Mouse (Mus musculus) liver, embryonic 15.5 days (tissue): Measurements from ENCODE around the gene Sipa1l3. TPM values are rescaled to one million over a fixed set of nuclear protein-coding genes. Genes with fewer than 3 reads are reported as not detected.

Experiments
- ATAC-seq: fragments of 200-750 bp; cut with Nextera tagmentation; 2 replicates; pipeline ENCODE4 v1.8.0; 2017; ENCODE audit warnings: moderate number of reproducible peaks, mild to moderate bottlenecking, moderate library complexity; ENCODE audit not compliant: insufficient read depth
- H3K27ac ChIP-seq: fragments of 300-500 bp; sonication (generic); replicated peaks from 2 replicates; pipeline ENCODE4 v1.5.1; 2015; ENCODE audit warnings: mild to moderate bottlenecking, inconsistent platforms
- H3K27me3 ChIP-seq: fragments of 300-500 bp; sonication (generic); 2 replicates; pipeline ENCODE4 v1.6.1; 2015; ENCODE audit warnings: mild to moderate bottlenecking, inconsistent platforms
- H3K36me3 ChIP-seq: fragments of 300-500 bp; sonication (generic); replicated peaks from 2 replicates; pipeline ENCODE4 v1.6.1; 2015; ENCODE audit warnings: moderate library complexity, mild to moderate bottlenecking, inconsistent platforms
- H3K4me1 ChIP-seq: fragments of 300-500 bp; sonication (generic); replicated peaks from 2 replicates; pipeline ENCODE4 v1.6.1; 2015; ENCODE audit warnings: inconsistent platforms
- H3K4me2 ChIP-seq: fragments of 300-500 bp; sonication (generic); 2 replicates; pipeline ENCODE4 v1.6.1; 2015; ENCODE audit warnings: moderate library complexity, mild to moderate bottlenecking, inconsistent platforms
- H3K4me3 ChIP-seq: fragments of 300-500 bp; sonication (generic); replicated peaks from 2 replicates; pipeline ENCODE4 v1.5.1; 2015; ENCODE audit warnings: mild to moderate bottlenecking, inconsistent platforms
- H3K9ac ChIP-seq: fragments of 300-500 bp; sonication (generic); 2 replicates; pipeline ENCODE4 v1.6.1; 2015; ENCODE audit warnings: moderate library complexity, mild to moderate bottlenecking, inconsistent platforms
- H3K9me3 ChIP-seq: fragments of 300-500 bp; sonication (generic); replicated peaks from 2 replicates; pipeline ENCODE4 v1.6.1; 2016; ENCODE audit warnings: inconsistent platforms
- WGBS: fragments of 180-500 bp; shearing (Covaris S2); methylation state at CpG from one replicate; pipeline ENCODE4 v1.1.7; 2015; ENCODE audit warnings: mixed read lengths; ENCODE audit not compliant: insufficient replicate concordance; 5-methylcytosine and 5-hydroxymethylcytosine counted together
- polyA plus RNA-seq: library from polyadenylated mRNA; unstranded; fragments of >200 nt; fragmentation: Nextera tagmentation; extraction: Ambion mirVana; gene quantifications from 2 replicates; pipeline ENCODE4 v1.2.1, GENCODE M21; 2015

Gene Sipa1l3
- polyA plus RNA-seq, 1 experiment from 2014 or later, result 2.6 TPM

GRCm38 (mm10) chr7:29491861-29492260 is 26.6 kb downstream of the Sipa1l3 start:
- no peak overlapping the region for H3K27ac ChIP-seq

GRCm38 (mm10) chr7:29491471-29491755 is 27.0 kb downstream of the Sipa1l3 start:
- H3K9ac ChIP-seq, result no peak overlapping the region
- H3K36me3 ChIP-seq, result no peaks in the 10 kb centered on the region
- no peak overlapping the region for H3K4me2 ChIP-seq
- no peak overlapping the region for H3K27ac ChIP-seq
- H3K4me3 ChIP-seq, result no peak overlapping the region
- ATAC-seq, result no peak
- no peaks in the 10 kb centered on the region for H3K9me3 ChIP-seq
- peaks cover 21% of the 10 kb centered on the region for H3K4me1 ChIP-seq
- WGBS, result 60% methylated on average over 3 of the region's 3 CpGs
- H3K27me3 ChIP-seq, result no peaks in the 10 kb centered on the region

More at GRCm38 (mm10) chr7:29491861-29492260, 26.6 kb downstream of the Sipa1l3 start:
- no peaks in the 10 kb centered on the region for H3K27me3 ChIP-seq
- H3K9ac ChIP-seq, result no peak overlapping the region
- no peak overlapping the region for H3K4me3 ChIP-seq
- peaks cover 22% of the 10 kb centered on the region for H3K4me1 ChIP-seq
- H3K9me3 ChIP-seq, result no peaks in the 10 kb centered on the region
- 24% methylated on average over 3 of the region's 3 CpGs for WGBS
- ATAC-seq, result no peak
- H3K4me2 ChIP-seq, result peak overlapping the region; percentile 6; the same call in 1 of the 2 replicates
- no peaks in the 10 kb centered on the region for H3K36me3 ChIP-seq

- peaks cover 21% of the 10 kb centered on the region for H3K4me1 ChIP-seq
- no peak overlapping the region for H3K4me2 ChIP-seq
- H3K27me3 ChIP-seq, result no peaks in the 10 kb centered on the region
- H3K4me3 ChIP-seq, result no peak overlapping the region
- no peak overlapping the region for H3K27ac ChIP-seq
- no peak for ATAC-seq
- H3K9ac ChIP-seq, result no peak overlapping the region
- no peaks in the 10 kb centered on the region for H3K9me3 ChIP-seq
- 70% methylated on average over 8 of the region's 8 CpGs for WGBS
- no peaks in the 10 kb centered on the region for H3K36me3 ChIP-seq
Observed at GRCm38 (mm10) chr7:29490704-29491470, 27.6 kb downstream of the Sipa1l3 start.

GRCm38 (mm10) chr7:29489851-29490250 is 28.6 kb downstream of the Sipa1l3 start:
- WGBS, result 62% methylated on average over 7 of the region's 7 CpGs
- Histone ChIP-seq H3K27me3 (no peaks in the 10 kb centered on the region), H3K36me3 (no peaks in the 10 kb centered on the region), H3K27ac (no peak overlapping the region), H3K9ac (no peak overlapping the region), H3K4me3 (no peak overlapping the region), H3K9me3 (no peaks in the 10 kb centered on the region), H3K4me2 (no peak overlapping the region), H3K4me1 (peaks cover 18% of the 10 kb centered on the region)
- no peak for ATAC-seq

- Histone ChIP-seq H3K9ac (no peak overlapping the region), H3K9me3 (no peaks in the 10 kb centered on the region), H3K4me1 (peaks cover 18% of the 10 kb centered on the region), H3K27me3 (no peaks in the 10 kb centered on the region), H3K27ac (no peak overlapping the region), H3K4me3 (no peak overlapping the region), H3K36me3 (no peaks in the 10 kb centered on the region), H3K4me2 (no peak overlapping the region)
- 50% methylated on average over 3 of the region's 3 CpGs for WGBS
- ATAC-seq, result no peak
Observed at GRCm38 (mm10) chr7:29489364-29489763, 29.1 kb downstream of the Sipa1l3 start.

GRCm38 (mm10) chr7:29486753-29487152 is 31.7 kb downstream of the Sipa1l3 start:
- H3K4me3 ChIP-seq, result no peak overlapping the region
- H3K36me3 ChIP-seq, result no peaks in the 10 kb centered on the region
- no peak for ATAC-seq
- H3K27ac ChIP-seq, result no peak overlapping the region
- H3K9me3 ChIP-seq, result no peaks in the 10 kb centered on the region
- no peaks in the 10 kb centered on the region for H3K27me3 ChIP-seq
- WGBS, result 47% methylated on average over 3 of the region's 3 CpGs
- no peak overlapping the region for H3K4me2 ChIP-seq
- H3K9ac ChIP-seq, result no peak overlapping the region
- H3K4me1 ChIP-seq, result peaks cover 8% of the 10 kb centered on the region

- Histone ChIP-seq H3K4me1 (0 out of 2 replicates have a peak, but pooled peaks cover under 1% of the 10 kb centered on the region), H3K9me3 (no peaks in the 10 kb centered on the region), H3K27me3 (no peaks in the 10 kb centered on the region), H3K9ac (no peak overlapping the region), H3K36me3 (no peaks in the 10 kb centered on the region), H3K4me2 (no peak overlapping the region), H3K4me3 (no peak overlapping the region), H3K27ac (no peak overlapping the region)
- WGBS, result 50% methylated on average over 2 of the region's 2 CpGs
- no peak for ATAC-seq
Observed at GRCm38 (mm10) chr7:29485721-29486120, 32.7 kb downstream of the Sipa1l3 start.

GRCm38 (mm10) chr7:29483556-29483955 is 34.9 kb downstream of the Sipa1l3 start:
- Histone ChIP-seq H3K9me3 (no peaks in the 10 kb centered on the region), H3K4me1 (no peaks in the 10 kb centered on the region), H3K27me3 (no peaks in the 10 kb centered on the region), H3K4me2 (no peak overlapping the region), H3K4me3 (no peak overlapping the region), H3K36me3 (no peaks in the 10 kb centered on the region), H3K9ac (no peak overlapping the region), H3K27ac (no peak overlapping the region)
- no peak for ATAC-seq
- 63% methylated on average over 4 of the region's 4 CpGs for WGBS

- Histone ChIP-seq H3K9me3 (no peaks in the 10 kb centered on the region), H3K4me2 (no peak overlapping the region), H3K27ac (no peak overlapping the region), H3K4me3 (no peak overlapping the region), H3K36me3 (no peaks in the 10 kb centered on the region), H3K9ac (no peak overlapping the region), H3K4me1 (no peaks in the 10 kb centered on the region), H3K27me3 (no peaks in the 10 kb centered on the region)
- no peak for ATAC-seq
- 67% methylated on average over 15 of the region's 15 CpGs for WGBS
Observed at GRCm38 (mm10) chr7:29481345-29482155, 36.9 kb downstream of the Sipa1l3 start.

GRCm38 (mm10) chr7:29480590-29481344 is 37.7 kb downstream of the Sipa1l3 start:
- Histone ChIP-seq H3K4me1 (no peaks in the 10 kb centered on the region), H3K27ac (no peak overlapping the region), H3K9ac (no peak overlapping the region), H3K4me3 (no peak overlapping the region), H3K9me3 (no peaks in the 10 kb centered on the region), H3K36me3 (no peaks in the 10 kb centered on the region), H3K4me2 (no peak overlapping the region), H3K27me3 (no peaks in the 10 kb centered on the region)
- ATAC-seq, result no peak
- WGBS, result 84% methylated on average over 16 of the region's 16 CpGs

- H3K4me2 ChIP-seq, result no peak overlapping the region
- no peaks in the 10 kb centered on the region for H3K36me3 ChIP-seq
- 55% methylated on average over 4 of the region's 4 CpGs for WGBS
- H3K4me3 ChIP-seq, result no peak overlapping the region
- H3K4me1 ChIP-seq, result no peaks in the 10 kb centered on the region
- no peak overlapping the region for H3K9ac ChIP-seq
- H3K27me3 ChIP-seq, result no peaks in the 10 kb centered on the region
- ATAC-seq, result no peak
- H3K9me3 ChIP-seq, result no peaks in the 10 kb centered on the region
- no peak overlapping the region for H3K27ac ChIP-seq
Observed at GRCm38 (mm10) chr7:29480183-29480582, 38.3 kb downstream of the Sipa1l3 start.
